Mouse (Mus musculus) hindbrain, embryonic 15.5 days (tissue): ENCODE results near the gene Mael. TPM values are rescaled to one million over a fixed set of nuclear protein-coding genes. Genes with fewer than 3 reads are reported as not detected.

Experiments used
- ATAC-seq: fragments of 200-750 bp; cut with Nextera tagmentation; 2 replicates; pipeline ENCODE4 v1.8.0; 2017; ENCODE audit warnings: low read depth, moderate number of reproducible peaks, moderate TSS enrichment; ENCODE audit not compliant: low FRiP score
- H3K27ac ChIP-seq: fragments of 300-500 bp; sonication (generic); replicated peaks from 2 replicates; pipeline ENCODE4 v1.5.1; 2015; ENCODE audit warnings: mild to moderate bottlenecking, inconsistent platforms
- H3K27me3 ChIP-seq: fragments of 300-500 bp; sonication (generic); 2 replicates; pipeline ENCODE4 v1.6.1; 2015; ENCODE audit warnings: control low read depth, inconsistent platforms
- H3K36me3 ChIP-seq: fragments of 300-500 bp; sonication (generic); 2 replicates; pipeline ENCODE4 v1.6.1; 2015; ENCODE audit warnings: control low read depth, inconsistent platforms
- H3K4me1 ChIP-seq: fragments of 300-500 bp; sonication (generic); replicated peaks from 2 replicates; pipeline ENCODE4 v1.6.1; 2015; ENCODE audit warnings: control low read depth, inconsistent platforms
- H3K4me2 ChIP-seq: fragments of 300-500 bp; sonication (generic); 2 replicates; pipeline ENCODE4 v1.6.1; 2015; ENCODE audit warnings: moderate library complexity, mild to moderate bottlenecking, inconsistent platforms
- H3K4me3 ChIP-seq: fragments of 300-500 bp; sonication (generic); 2 replicates; pipeline ENCODE4 v1.5.1; 2015; ENCODE audit warnings: mild to moderate bottlenecking, inconsistent platforms
- H3K9ac ChIP-seq: fragments of 300-500 bp; sonication (generic); 2 replicates; pipeline ENCODE4 v1.6.1; 2015; ENCODE audit warnings: inconsistent platforms
- H3K9me3 ChIP-seq: fragments of 300-500 bp; sonication (generic); 2 replicates; pipeline ENCODE4 v1.6.1; 2016; ENCODE audit warnings: control low read depth, inconsistent platforms
- WGBS: fragments of 180-500 bp; shearing (Covaris S2); methylation state at CpG from one replicate; pipeline ENCODE4 v1.1.7; 2015; 5-methylcytosine and 5-hydroxymethylcytosine counted together
- polyA plus RNA-seq: library from polyadenylated mRNA; unstranded; fragments of >200 nt; fragmentation: Nextera tagmentation; extraction: Ambion mirVana; gene quantifications from 2 replicates; pipeline ENCODE4 v1.2.1, GENCODE M21; 2015

Mael gene
- 0.22 and 0.43 TPM in 2 replicates for polyA plus RNA-seq

GRCm38 (mm10) chr1:166238315-166238969, at the start of gene Mael:
TSS of gene Mael (minus strand) at chr1:166238747.
- no peaks in the 10 kb centered on the region for H3K36me3 ChIP-seq
- 89% methylated on average over 53 of the region's 53 CpGs for WGBS
- H3K27me3 ChIP-seq, result no peaks in the 10 kb centered on the region

GRCm38 (mm10) chr1:166286231-166286630, 47.7 kb upstream of the Mael start:
- Histone ChIP-seq H3K27ac (no peak overlapping the region), H3K4me1 (peaks cover 53% of the 10 kb centered on the region), H3K4me3 (no peak overlapping the region), H3K4me2 (no peak overlapping the region), H3K27me3 (no peaks in the 10 kb centered on the region), H3K36me3 (no peaks in the 10 kb centered on the region), H3K9me3 (no peaks in the 10 kb centered on the region), H3K9ac (no peak overlapping the region)
- ATAC-seq, result no peak
- 58% methylated on average over 9 of the region's 9 CpGs for WGBS

More at GRCm38 (mm10) chr1:166238315-166238969, at the start of gene Mael:
- Histone ChIP-seq H3K4me1 (no peaks in the 10 kb centered on the region), H3K9me3 (peaks cover 3% of the 10 kb centered on the region; the same call in 1 of the 2 replicates), H3K4me3 (no peak within 1 kb of the TSS), H3K4me2 (no peak within 1 kb of the TSS), H3K27ac (no peak within 1 kb of the TSS), H3K9ac (no peak within 1 kb of the TSS)
- no peak for ATAC-seq

DNA sequence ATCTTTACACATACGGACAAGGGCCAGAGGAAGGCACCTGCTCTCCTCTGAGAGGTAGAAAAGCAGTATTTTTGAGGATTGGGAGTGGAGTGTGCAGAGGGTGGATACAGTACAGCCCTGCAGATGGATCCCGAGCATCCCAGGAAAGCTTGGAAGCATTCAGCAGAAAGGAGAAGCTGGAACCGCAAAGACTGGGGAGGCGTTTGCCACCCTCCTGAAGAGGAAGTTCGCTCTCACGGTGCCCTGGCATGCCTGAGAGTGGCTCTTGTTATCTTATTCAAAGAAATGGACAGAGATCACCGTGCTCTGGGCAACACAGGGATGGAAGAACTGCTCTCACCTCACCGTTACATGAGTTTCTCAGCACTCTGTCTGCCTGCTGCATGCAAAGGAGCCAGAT, 45.8 kb upstream of the Mael start:
- 48% methylated on average over 8 of the region's 8 CpGs for WGBS
- H3K4me3 ChIP-seq, result no peak overlapping the region
- peaks cover 72% of the 10 kb centered on the region for H3K4me1 ChIP-seq
- H3K27ac ChIP-seq, result no peak overlapping the region
- H3K36me3 ChIP-seq, result no peaks in the 10 kb centered on the region
- no peak for ATAC-seq
- H3K9ac ChIP-seq, result no peak overlapping the region
- no peaks in the 10 kb centered on the region for H3K27me3 ChIP-seq
- H3K4me2 ChIP-seq, result no peak overlapping the region
- no peaks in the 10 kb centered on the region for H3K9me3 ChIP-seq

DNA sequence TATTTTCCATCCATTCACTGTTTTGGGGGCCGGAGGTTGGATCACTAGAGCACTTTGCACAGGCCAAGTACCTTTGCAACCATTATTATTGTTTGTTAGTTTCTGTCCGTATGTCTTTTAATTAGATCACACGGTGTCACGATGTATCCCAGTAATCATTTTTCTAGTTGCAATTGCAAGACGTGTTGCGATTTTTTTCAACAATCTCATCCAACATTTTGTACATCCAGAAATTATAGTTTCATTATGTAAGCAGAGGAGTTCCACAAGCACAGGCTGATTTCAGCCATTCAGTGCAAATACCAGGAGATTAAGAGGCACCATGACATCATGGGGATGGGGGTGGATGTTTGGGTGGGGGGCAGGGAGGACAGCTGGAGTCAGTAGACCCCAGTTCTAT, 44.9 kb upstream of the Mael start:
- Histone ChIP-seq H3K4me2 (no peak overlapping the region), H3K36me3 (no peaks in the 10 kb centered on the region), H3K27me3 (no peaks in the 10 kb centered on the region), H3K4me3 (no peak overlapping the region), H3K4me1 (peaks cover 81% of the 10 kb centered on the region), H3K9me3 (no peaks in the 10 kb centered on the region), H3K27ac (peak overlapping the region; percentile 51; the same call in 1 of the 2 replicates), H3K9ac (no peak overlapping the region)
- no peak for ATAC-seq
- WGBS, result 49% methylated on average over 6 of the region's 6 CpGs

- peak; percentile 90 for ATAC-seq
- Histone ChIP-seq H3K9me3 (no peaks in the 10 kb centered on the region), H3K36me3 (no peaks in the 10 kb centered on the region), H3K27me3 (no peaks in the 10 kb centered on the region), H3K4me3 (no peak overlapping the region; the same call in 1 of the 2 replicates), H3K4me1 (peaks cover 85% of the 10 kb centered on the region), H3K27ac (peak overlapping the region; percentile 76), H3K9ac (no peak overlapping the region), H3K4me2 (peak overlapping the region; percentile 45)
- 3% methylated on average over 22 of the region's 22 CpGs for WGBS
These were observed 44.2 kb upstream of the Mael start for GRCm38 (mm10) chr1:166282597-166283210.

DNA sequence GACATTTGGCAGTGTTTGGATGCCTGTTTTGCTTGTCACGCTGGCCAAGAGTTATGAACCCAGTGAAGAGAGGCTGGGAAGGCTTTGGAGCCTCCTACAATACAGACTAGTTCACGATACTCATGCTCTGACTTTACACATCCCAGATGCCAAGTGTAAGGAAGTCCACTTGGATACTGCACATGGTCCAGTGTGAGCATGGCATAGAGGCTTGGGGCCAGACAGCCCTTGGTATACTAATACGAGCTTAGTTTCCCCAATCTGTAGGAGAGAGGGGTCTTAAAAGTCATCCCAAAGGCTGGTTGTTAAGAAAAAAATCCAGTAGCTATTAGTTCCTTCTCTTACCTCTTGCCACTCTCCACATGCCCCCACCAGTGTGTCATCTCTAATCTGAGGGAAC, 43.3 kb upstream of the Mael start:
- Histone ChIP-seq H3K4me3 (no peak overlapping the region), H3K9ac (no peak overlapping the region), H3K4me2 (no peak overlapping the region), H3K36me3 (no peaks in the 10 kb centered on the region), H3K27me3 (no peaks in the 10 kb centered on the region), H3K9me3 (no peaks in the 10 kb centered on the region), H3K4me1 (peaks cover 78% of the 10 kb centered on the region), H3K27ac (peak overlapping the region; percentile 76)
- WGBS, result 27% methylated on average over 3 of the region's 3 CpGs
- no peak for ATAC-seq

GRCm38 (mm10) chr1:166281287-166281686, 42.7 kb upstream of the Mael start:
- H3K4me2 ChIP-seq, result 0 out of 2 replicates have a peak overlapping the region, but pooled peaks have one; percentile 26
- 18% methylated on average over 1 of the region's 1 CpGs for WGBS
- H3K9me3 ChIP-seq, result no peaks in the 10 kb centered on the region
- no peak overlapping the region for H3K4me3 ChIP-seq
- H3K36me3 ChIP-seq, result no peaks in the 10 kb centered on the region
- peaks cover 73% of the 10 kb centered on the region for H3K4me1 ChIP-seq
- no peak for ATAC-seq
- H3K27me3 ChIP-seq, result no peaks in the 10 kb centered on the region
- no peak overlapping the region for H3K9ac ChIP-seq
- H3K27ac ChIP-seq, result peak overlapping the region; percentile 76

DNA sequence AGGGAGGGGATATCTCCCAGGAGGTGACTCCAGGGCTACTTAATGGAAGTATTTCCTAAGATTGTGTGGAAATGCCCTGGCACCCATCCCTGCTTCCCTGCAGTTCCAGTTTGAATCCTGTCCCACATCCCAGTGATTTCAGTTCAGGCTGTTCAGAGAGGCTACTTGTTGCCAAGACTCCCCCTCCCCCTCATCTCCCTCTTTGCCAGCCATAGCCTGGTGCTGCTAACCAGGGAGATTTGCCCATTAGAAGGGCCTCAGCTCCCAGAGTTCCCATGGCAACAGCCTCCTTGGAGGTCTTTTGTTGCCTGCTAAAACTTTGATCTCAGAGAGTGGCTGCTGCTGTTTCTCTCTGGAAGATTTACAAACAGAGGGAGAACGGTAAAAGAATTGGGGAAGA, 42.0 kb upstream of the Mael start:
- WGBS, result 0% methylated on average over 1 of the region's 1 CpGs
- H3K27ac ChIP-seq, result peak overlapping the region; percentile 76
- ATAC-seq, result peak; percentile 71
- H3K4me2 ChIP-seq, result peak overlapping the region; percentile 26
- H3K9ac ChIP-seq, result no peak overlapping the region
- H3K9me3 ChIP-seq, result no peaks in the 10 kb centered on the region
- no peaks in the 10 kb centered on the region for H3K27me3 ChIP-seq
- peaks cover 70% of the 10 kb centered on the region for H3K4me1 ChIP-seq
- H3K36me3 ChIP-seq, result no peaks in the 10 kb centered on the region
- no peak overlapping the region for H3K4me3 ChIP-seq

- Histone ChIP-seq H3K27ac (peak overlapping the region; percentile 76), H3K4me2 (peak overlapping the region; percentile 26), H3K4me3 (no peak overlapping the region), H3K9me3 (no peaks in the 10 kb centered on the region), H3K4me1 (peaks cover 63% of the 10 kb centered on the region), H3K27me3 (no peaks in the 10 kb centered on the region), H3K36me3 (no peaks in the 10 kb centered on the region), H3K9ac (no peak overlapping the region)
- no peak for ATAC-seq
- 15% methylated on average over 9 of the region's 9 CpGs for WGBS
These were observed 41.1 kb upstream of the Mael start for GRCm38 (mm10) chr1:166279580-166280206.

GRCm38 (mm10) chr1:166278786-166279185, 40.2 kb upstream of the Mael start:
- 22% methylated on average over 2 of the region's 2 CpGs for WGBS
- Histone ChIP-seq H3K9me3 (no peaks in the 10 kb centered on the region), H3K4me2 (no peak overlapping the region), H3K9ac (no peak overlapping the region), H3K36me3 (no peaks in the 10 kb centered on the region), H3K27ac (0 out of 2 replicates have a peak overlapping the region, but pooled peaks have one; percentile 12), H3K4me3 (no peak overlapping the region), H3K4me1 (peaks cover 57% of the 10 kb centered on the region), H3K27me3 (no peaks in the 10 kb centered on the region)
- ATAC-seq, result no peak

GRCm38 (mm10) chr1:166268218-166268617, 29.7 kb upstream of the Mael start:
- ATAC-seq, result no peak
- Histone ChIP-seq H3K36me3 (no peaks in the 10 kb centered on the region), H3K9me3 (0 out of 2 replicates have a peak, but pooled peaks cover 2% of the 10 kb centered on the region), H3K27me3 (no peaks in the 10 kb centered on the region), H3K4me2 (no peak overlapping the region), H3K9ac (no peak overlapping the region), H3K4me1 (no peaks in the 10 kb centered on the region), H3K27ac (no peak overlapping the region), H3K4me3 (no peak overlapping the region)
- WGBS, result 93% methylated on average over 5 of the region's 5 CpGs

DNA sequence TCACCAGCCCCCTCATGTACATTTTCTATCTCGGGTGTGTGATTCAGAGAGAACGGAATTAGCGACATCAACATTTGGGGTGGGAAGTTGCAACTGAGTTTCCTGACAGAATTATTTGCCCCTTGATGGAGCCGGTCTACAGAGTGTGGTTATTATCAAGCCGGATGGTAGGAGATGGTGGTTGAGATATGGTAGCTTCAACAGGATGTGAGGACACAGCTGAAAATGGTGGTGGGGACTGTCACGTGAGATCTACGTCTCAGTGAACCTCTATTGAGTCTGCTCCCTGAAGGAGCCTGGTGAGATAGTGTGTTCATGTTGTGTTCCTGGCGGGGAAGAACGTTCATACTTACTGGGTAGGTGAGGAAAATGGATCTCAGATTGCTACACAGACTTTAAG, 28.4 kb upstream of the Mael start:
- Histone ChIP-seq H3K4me1 (no peaks in the 10 kb centered on the region), H3K36me3 (no peaks in the 10 kb centered on the region), H3K27me3 (no peaks in the 10 kb centered on the region), H3K9me3 (no peaks in the 10 kb centered on the region), H3K27ac (no peak overlapping the region), H3K4me3 (no peak overlapping the region), H3K4me2 (no peak overlapping the region), H3K9ac (no peak overlapping the region)
- 98% methylated on average over 9 of the region's 9 CpGs for WGBS
- no peak for ATAC-seq
